Mouse (Mus musculus) erythroblast, embryonic 14.5 days (primary cell): ENCODE data around the gene Slc2a4. TPM values are rescaled to one million over a fixed set of nuclear protein-coding genes. Genes with fewer than 3 reads are reported as not detected.
A peak's percentile ranks its signal among the peaks of the same experiment; 100 is the strongest.
"Not testable (repeated sequence)": the region's sequence is repeated elsewhere in the genome, so short reads cannot be mapped to it uniquely, and the experiment has no call there.

Source experiments
- H3K27me3 ChIP-seq: 2 replicates; pipeline ENCODE4 v1.6.1; 2012; ENCODE audit warnings: inconsistent platforms; ENCODE audit not compliant: control insufficient read depth
- H3K36me3 ChIP-seq: 2 replicates; pipeline ENCODE4 v1.6.1; 2012; ENCODE audit warnings: mild to moderate bottlenecking, inconsistent platforms; ENCODE audit not compliant: control insufficient read depth
- H3K4me1 ChIP-seq: 2 replicates; pipeline ENCODE4 v1.6.1; 2012; ENCODE audit warnings: inconsistent platforms; ENCODE audit not compliant: control insufficient read depth
- H3K4me3 ChIP-seq: replicated peaks from 2 replicates; pipeline ENCODE3; 2012; ENCODE audit warnings: moderate library complexity, mild to moderate bottlenecking, inconsistent platforms
- H3K9me3 ChIP-seq: 2 replicates; pipeline ENCODE4 v1.6.1; 2012; ENCODE audit warnings: low read length, inconsistent platforms, mixed read lengths; ENCODE audit not compliant: control insufficient read depth
- GATA1 ChIP-seq: IDR thresholded peaks from 2 replicates; pipeline ENCODE4 v1.6.1; 2012; ENCODE audit warnings: low read length, inconsistent platforms, mixed read lengths
- TAL1 ChIP-seq: IDR thresholded peaks from 3 replicates; pipeline ENCODE4 v1.6.1; 2012; ENCODE audit warnings: low read length, inconsistent platforms, mixed read lengths
- polyA plus RNA-seq: library from polyadenylated mRNA; stranded (reverse); fragments of >175 nt; gene quantifications from 2 replicates; pipeline ENCODE4 v1.2.3, GENCODE M21; 2012

Slc2a4 gene
- polyA plus RNA-seq, 1 experiment = 7.7 TPM

DNA sequence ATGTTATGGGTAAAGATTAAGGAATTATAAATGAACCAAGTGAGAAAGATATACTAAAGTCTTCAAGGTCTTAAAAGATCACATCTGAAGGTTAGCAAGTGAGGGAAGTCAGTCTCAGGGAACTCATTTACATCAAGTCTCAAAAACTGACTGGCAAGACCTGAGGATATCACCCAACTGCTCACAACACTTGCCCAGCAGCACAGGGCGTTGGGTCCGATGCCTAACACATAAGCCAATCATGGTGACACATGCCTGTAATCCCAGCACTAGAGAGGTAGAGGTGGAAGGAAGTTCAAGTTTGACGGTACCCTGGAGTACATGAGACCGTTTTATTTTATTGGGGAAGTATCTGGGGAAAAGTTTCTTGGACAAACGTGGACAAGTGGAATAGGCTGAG lies 29.9 kb downstream of the Slc2a4 start:
- no peaks in the 10 kb centered on the region for H3K27me3 ChIP-seq
- no peaks in the 10 kb centered on the region for H3K9me3 ChIP-seq
- H3K4me1 ChIP-seq = peaks cover 86% of the 10 kb centered on the region
- peaks cover 65% of the 10 kb centered on the region for H3K36me3 ChIP-seq
- TF ChIP-seq GATA1 (no peak), TAL1 (no peak)
- H3K4me3 ChIP-seq = peak overlapping the region; percentile 96

DNA sequence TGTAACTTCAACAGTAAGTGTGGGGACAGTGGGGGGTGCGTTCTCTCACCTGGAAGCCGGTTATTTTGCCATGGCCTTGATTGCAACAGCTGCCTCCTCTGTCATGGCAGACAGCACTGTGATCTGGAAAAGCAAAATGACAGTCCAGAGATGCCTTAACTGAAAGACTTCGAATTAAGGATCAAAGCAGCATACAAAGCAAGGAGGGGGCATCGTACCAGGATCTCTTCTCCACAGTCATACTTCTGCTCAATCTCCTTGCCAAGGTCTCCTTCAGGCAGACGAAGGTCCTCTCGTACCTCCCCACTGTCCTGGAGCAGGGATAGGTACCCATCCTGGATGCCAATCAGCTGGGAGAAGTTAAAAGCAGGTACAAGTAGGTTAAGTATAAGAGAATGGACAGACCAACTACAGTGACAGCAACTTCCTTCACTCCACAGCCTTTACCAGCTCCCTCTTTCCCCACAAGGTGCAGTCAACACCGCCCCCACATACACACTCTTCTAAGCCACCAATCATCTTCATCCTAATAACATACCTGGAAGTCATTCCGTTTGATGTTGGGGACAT lies 30.5 kb downstream of the Slc2a4 start:
- Histone ChIP-seq H3K4me3 (peak overlapping the region; percentile 43), H3K36me3 (peaks cover 72% of the 10 kb centered on the region), H3K27me3 (no peaks in the 10 kb centered on the region), H3K9me3 (no peaks in the 10 kb centered on the region), H3K4me1 (peaks cover 85% of the 10 kb centered on the region)
- TF ChIP-seq GATA1 = no peak
- no peak for TF ChIP-seq TAL1

DNA sequence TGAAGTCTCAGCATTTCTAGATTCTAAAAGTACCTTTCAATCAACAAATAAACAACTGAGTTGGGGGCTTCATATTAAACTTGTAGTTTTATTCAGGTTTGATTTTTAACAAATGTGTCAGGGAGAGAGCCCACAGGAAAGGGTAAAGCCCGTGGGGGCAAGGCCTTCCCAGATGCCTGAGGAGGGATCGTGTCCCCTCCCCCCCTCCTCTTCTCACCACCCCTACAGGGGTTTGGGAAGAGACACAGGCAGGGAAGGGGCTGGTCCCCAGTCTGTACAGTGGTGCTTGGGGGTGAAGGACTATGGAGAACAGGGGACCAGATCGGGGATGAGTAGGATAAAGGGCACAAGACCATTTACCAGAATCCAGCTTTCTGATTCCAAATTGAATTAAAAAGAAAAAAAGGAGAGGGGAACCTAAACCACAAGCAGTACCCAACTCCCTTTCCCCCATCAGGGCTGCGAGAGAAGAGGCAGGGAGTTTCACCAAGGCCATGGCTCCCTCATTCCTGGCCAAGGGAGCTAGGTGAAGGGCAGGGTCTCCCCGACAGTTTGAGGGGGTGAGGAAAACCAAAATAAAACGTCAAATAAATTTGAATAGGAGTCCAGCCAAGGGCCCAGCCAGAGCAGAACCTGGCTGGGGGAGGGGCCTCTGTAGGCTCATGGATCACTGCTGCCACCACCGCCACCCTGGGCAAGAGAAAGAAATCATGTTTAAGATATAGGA lies 31.2 kb downstream of the Slc2a4 start:
- Histone ChIP-seq H3K4me1 (peaks cover 81% of the 10 kb centered on the region), H3K36me3 (peaks cover 78% of the 10 kb centered on the region), H3K4me3 (peak overlapping the region; percentile 81)
- H3K27me3 ChIP-seq, H3K9me3 ChIP-seq: not testable (repeated sequence)

DNA sequence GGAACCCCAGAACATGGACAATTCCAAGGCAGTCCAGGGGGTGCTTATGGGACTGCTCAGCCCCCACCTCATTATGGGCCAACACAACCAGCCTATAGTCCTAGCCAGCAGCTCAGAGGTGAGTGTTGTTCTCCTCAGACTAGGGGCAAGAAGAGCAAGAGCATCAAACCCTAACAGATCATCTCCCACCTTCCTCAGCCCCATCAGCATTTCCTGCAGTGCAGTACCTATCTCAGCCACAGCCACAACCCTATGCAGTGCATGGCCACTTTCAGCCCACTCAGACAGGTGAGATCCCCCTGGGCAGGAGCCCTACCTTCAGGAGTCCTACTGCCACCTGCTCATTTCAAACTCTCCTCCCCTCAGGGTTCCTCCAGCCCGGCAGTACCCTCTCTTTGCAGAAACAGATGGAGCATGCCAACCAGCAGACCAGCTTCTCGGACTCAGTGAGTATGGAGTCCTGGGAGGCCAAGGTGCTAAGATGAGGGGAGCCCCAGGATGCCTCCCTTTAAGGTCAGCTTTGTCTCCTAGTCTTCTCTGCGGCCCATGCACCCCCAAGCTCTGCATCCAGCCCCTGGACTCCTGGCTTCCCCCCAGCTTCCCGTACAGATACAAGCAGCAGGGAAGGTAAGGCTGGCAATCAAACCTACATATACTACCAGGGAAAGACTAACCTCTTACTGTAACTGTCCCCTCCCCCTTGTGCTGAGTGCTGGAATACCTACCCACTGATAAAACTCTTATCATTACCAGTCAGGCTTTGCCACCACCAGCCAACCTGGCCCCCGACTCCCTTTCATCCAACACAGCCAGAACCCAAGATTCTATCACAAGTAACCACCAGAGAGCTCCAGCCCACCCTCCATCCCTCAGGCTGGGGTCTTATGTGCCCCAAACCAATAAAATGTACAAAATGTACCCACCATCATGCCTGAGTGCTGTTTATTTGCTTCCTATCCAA lies 32.0 kb downstream of the Slc2a4 start:
- Histone ChIP-seq H3K27me3 (no peaks in the 10 kb centered on the region), H3K36me3 (peaks cover 87% of the 10 kb centered on the region), H3K4me1 (peaks cover 76% of the 10 kb centered on the region), H3K9me3 (no peaks in the 10 kb centered on the region), H3K4me3 (peak overlapping the region; percentile 81)
- TF ChIP-seq TAL1 = peak; percentile 92
- TF ChIP-seq GATA1 = peak; percentile 92

DNA sequence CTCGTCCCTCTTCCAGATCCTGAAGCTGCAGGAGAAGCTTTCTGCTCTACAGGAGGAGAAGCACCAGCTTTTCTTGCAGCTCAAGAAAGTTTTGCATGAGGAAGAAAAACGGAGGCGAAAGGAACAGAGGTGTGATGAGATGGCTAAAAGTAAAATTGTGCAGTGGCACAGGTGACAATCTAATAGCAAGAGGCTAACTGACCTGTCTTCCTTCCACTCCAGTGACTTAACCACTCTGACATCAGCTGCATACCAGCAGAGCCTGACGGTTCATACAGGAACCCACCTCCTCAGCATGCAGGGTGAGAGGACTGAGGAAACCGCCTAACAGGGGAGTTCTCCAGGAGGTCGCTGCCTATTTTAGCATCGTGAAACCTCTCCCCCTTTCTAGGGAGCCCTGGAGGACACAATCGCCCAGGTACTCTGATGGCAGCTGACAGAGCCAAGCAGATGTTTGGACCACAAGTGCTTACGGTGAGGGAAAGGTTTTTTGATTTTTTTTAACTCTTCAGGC lies 33.0 kb downstream of the Slc2a4 start:
- no peaks in the 10 kb centered on the region for H3K27me3 ChIP-seq
- H3K36me3 ChIP-seq = peaks cover 94% of the 10 kb centered on the region
- H3K9me3 ChIP-seq = no peaks in the 10 kb centered on the region
- H3K4me1 ChIP-seq = peaks cover 71% of the 10 kb centered on the region
- no peak for TF ChIP-seq GATA1
- no peak for TF ChIP-seq TAL1
- peak overlapping the region; percentile 81 for H3K4me3 ChIP-seq

DNA sequence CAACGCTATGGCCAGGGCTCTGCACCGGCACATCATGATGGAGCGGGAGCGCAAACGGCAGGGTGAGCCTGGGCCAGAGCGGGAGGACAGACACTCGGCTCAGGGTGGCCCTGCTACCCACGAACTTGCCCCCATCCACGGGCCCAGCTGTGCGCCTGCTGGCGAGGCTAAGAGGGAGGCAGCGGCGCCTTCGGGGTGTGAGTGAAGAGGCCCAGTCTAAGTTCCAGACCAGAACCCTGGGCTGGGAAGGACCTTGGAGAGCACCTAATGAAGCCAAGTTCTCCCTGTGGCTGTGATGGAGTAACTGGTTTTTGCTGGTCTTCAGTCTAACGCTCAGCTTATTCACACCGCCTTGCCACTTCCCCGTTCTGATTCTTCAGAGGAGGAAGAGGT lies 33.6 kb downstream of the Slc2a4 start:
- Histone ChIP-seq H3K36me3 (peaks cover 96% of the 10 kb centered on the region), H3K9me3 (no peaks in the 10 kb centered on the region), H3K4me1 (peaks cover 66% of the 10 kb centered on the region), H3K4me3 (peak overlapping the region; percentile 81), H3K27me3 (no peaks in the 10 kb centered on the region)
- TF ChIP-seq TAL1 (no peak), GATA1 (no peak)

DNA sequence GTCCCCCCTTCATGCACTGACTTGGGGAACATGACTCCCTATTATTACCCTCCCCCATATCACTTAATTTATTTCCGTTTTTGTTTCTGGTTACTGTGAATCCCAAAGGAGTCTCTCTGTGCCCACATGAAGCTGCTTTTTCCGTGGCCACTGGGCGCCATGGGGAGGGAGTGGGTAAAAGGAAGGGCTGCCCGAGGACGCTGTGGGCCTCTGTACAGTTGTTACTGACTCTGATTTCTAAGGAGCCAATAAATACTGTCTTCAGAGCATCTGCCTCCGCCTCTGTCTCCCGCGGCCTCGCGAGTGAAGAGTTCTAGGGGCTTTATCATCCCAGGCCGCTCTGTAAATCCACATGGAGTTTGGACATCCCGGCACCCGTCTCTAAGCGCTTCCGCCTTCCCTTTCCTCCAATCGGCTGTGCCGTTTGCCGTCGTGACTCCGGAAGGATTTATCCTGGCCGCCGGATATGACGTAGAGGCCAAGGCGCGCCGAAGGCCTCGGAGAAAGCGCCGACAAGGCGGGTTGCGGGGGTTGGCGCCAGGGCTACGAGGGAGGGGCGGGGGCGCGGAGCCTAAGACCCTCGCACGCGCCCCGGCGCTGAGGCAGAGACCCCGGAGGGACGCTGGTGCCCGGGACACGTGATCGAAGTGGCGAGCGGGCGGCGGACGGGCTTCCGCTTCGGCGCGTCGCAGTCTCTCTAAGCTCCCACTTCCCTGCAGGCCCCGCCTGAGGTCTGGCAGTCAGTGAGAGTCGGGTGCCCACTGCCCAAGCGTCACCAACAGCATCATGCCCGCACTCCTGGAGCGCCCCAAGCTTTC lies 34.2 kb downstream of the Slc2a4 start, which contains the start of gene Gps2:
Gps2 (plus strand) TSS at position 335 of the 818 bp plus-strand sequence.
- Histone ChIP-seq H3K4me3 (peak within 1 kb of the TSS; percentile 81), H3K36me3 (peaks cover 96% of the 10 kb centered on the region), H3K9me3 (no peaks in the 10 kb centered on the region), H3K27me3 (no peaks in the 10 kb centered on the region), H3K4me1 (peaks cover 60% of the 10 kb centered on the region)
- TF ChIP-seq TAL1 = no peak
- no peak for TF ChIP-seq GATA1

DNA sequence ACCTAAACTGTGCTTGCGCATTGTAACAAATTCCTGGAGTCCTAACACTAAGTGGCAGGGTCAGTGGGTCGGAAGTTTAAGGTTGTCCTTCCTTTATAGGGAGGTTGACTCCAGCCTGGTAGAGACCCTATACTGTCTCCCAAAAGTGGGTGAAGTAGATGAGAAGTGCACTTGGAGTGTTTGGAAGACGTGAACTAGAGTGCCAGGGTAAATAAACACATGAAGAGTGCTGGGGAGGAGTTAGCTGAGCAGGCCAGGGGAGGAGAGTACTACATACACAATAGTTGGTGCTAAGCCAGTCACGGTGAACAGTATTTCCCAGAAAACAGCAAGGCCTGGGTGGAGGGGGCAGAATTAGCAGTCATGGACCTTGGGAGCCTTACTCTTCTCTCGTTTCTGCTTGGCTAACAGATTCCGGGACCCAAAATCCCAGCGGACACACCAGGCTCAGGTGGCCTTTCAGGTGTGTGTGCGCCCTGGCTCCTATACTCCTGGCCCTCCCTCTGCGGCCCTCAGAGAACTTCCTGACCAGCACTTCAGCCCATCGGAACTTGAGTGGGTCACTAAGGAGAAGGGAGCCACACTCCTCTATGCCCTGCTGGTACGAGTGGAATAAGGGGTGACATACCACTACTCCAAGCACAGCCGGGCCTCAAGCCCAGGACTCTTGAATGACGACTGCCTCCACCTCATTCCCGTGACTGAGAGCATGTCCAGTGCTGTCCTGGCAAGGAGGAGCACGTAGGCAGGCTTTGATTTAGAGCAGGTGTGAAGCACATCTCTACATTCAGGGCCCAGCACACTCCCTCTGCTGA lies 35.1 kb downstream of the Slc2a4 start:
- H3K4me1 ChIP-seq = peaks cover 52% of the 10 kb centered on the region
- TF ChIP-seq TAL1 = no peak
- TF ChIP-seq GATA1 = no peak

More for the DNA sequence above, 35.1 kb downstream of the Slc2a4 start:
- H3K27me3 ChIP-seq = no peaks in the 10 kb centered on the region
- peak overlapping the region; percentile 81 for H3K4me3 ChIP-seq
- no peaks in the 10 kb centered on the region for H3K9me3 ChIP-seq
- H3K36me3 ChIP-seq = peaks cover 96% of the 10 kb centered on the region
